Mouse (Mus musculus) heart, postnatal 36 days (tissue): ENCODE data around the gene Grip1. TPM values are rescaled to one million over a fixed set of nuclear protein-coding genes. Genes with fewer than 3 reads are reported as not detected.

Source experiments
- DNase-seq, 2 experiments: peaks; one replicate each; pipeline ENCODE4 v3.0.0; 2021 to 2022
- intact Hi-C: fragments of 180-260 bp; cut with DNase I; formaldehyde crosslinking; loops from one replicate; pipeline ENCODE4 v1.15.1; 2025
- total RNA-seq, 2 experiments: library from RNA; stranded (reverse); gene quantifications; 2 replicates each; pipeline ENCODE4 v1.2.3; 2021

Gene Grip1
- total RNA-seq, 2 experiments from 2014 or later = 0.42 to 0.43 TPM

DNA sequence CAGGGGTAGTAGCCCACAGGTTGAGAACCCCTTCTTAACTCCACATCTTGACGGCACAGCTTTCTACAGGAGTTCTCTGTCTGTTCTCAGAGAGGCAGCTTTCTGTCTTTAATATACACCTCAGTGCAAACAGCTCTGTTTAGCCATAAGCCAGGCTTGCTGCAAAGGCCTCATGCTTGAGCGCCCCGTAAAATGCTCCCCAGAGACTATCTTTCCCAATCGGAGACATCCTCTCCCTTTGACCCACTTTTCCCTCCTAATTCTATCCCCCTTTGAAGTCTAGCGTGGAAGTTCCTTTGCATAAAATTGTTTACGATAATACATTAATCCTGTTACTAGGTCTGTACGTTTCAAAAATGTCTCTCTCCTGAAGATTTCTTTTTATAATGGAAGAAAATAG is 102.7 kb downstream of the Grip1 start:
- DNase-seq = no peak
- intact Hi-C loops = no loop called here

DNA sequence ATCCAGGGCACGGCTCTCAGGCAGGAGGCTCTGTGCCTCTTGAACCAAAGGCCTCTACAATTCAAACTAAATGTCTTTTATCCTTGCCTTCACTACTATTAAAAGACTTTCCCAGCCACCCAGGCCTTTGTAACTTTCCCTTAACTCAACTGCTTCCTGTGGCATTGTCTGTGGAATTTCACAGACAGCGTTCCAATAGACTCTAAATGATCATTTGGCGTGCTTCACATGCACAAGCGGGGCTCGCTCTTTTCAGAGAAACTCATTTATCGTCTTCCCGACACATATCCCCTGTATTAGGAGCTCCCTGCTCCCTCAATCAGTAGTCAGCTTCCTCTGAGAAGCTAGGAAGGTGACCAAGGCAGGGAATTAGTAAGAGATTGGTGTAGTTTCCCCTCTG is 104.8 kb downstream of the Grip1 start:
- DNase-seq = no peak
- intact Hi-C loops = no loop called here

- DNase-seq = no peak
- intact Hi-C loops = no loop called here
Measured at GRCm38 (mm10) chr10:119564862-119565261, 111.2 kb downstream of the Grip1 start.

DNA sequence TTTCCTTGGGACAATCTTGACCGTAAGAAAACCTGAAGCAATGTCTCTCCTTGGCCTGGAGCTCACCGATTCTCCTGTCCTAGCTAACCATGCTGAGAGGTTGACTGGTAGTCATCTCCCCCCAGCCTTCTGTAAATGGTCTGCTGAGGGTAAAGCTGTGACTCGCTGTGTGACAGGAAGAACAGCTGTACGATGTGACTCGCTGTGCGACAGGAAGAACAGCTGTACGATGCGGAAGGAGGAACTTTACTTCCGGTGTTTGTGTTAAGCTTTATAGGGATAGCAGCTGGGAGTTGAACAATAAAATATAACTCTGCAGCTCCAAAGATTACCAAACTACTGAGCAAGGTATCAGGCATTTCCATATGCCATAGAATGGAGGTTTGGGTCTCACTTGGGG is 119.5 kb downstream of the Grip1 start:
- DNase-seq = no peak
- intact Hi-C loops = no loop called here

DNA sequence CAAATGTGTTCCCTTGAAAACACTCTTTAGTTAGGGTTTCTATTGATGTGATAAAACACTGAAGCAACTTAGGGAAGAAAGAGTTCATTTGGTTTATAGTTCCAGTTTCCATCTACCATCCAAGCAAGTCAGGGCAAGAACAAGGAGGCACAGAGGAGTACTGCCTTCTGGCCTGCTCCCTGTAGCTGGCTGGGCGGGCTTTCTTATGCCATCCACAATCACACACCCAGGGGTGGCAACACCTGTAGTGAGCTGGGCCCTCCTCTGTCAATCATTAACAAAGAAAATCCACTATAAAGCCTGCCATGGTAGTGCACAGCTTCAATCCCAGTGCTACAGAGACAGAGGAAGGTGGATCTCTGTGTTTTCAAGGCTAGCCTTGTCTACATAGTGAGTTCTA is 122.2 kb downstream of the Grip1 start:
- DNase-seq = no peak
- intact Hi-C loops = no loop called here

DNA sequence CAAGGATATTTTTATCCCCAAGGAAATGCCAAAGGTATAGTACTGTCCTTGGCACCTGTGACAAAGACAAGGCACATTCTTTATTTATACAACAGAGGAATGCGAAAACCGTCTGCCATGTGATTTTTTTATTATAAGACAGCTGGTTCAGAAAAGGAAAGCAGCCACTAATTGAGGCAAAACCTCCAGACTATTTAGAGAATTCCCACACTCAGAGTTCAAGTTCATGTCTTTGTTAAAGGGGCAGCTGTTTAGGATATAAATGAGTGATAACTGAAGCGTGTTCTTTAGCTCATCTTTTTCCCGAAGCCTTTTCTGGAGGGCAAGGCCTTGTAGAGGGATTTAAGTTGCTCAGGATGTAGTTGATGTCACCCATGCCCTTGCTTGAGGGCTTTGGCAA is 126.4 kb downstream of the Grip1 start:
- intact Hi-C loops = no loop called here
- no peak for DNase-seq

- intact Hi-C loops = no loop called here
- DNase-seq = no peak
Measured at GRCm38 (mm10) chr10:119584666-119585065, 131.0 kb downstream of the Grip1 start.

GRCm38 (mm10) chr10:119586976-119587375 is 133.3 kb downstream of the Grip1 start:
- intact Hi-C loops = no loop called here
- DNase-seq = no peak

DNA sequence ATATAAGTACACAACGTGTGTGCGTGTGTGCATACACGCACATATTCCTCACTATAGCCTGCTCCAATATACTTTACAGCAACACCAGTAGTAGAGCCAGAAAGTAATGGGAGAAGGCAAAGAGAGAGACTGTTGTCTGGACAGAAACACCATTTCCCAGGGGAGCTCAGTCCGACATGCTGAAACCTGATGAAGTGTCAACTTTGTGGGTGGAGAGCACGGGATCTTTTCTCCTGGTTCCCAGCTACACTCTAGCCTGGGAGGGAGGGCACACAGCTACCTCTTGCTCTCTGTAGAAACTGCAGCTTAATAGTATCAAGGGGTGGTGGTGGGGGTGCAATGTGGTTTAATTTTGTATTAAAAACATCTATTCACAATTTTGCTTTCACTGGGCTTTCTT is 143.2 kb downstream of the Grip1 start:
- intact Hi-C loops = no loop called here
- no peak for DNase-seq

DNA sequence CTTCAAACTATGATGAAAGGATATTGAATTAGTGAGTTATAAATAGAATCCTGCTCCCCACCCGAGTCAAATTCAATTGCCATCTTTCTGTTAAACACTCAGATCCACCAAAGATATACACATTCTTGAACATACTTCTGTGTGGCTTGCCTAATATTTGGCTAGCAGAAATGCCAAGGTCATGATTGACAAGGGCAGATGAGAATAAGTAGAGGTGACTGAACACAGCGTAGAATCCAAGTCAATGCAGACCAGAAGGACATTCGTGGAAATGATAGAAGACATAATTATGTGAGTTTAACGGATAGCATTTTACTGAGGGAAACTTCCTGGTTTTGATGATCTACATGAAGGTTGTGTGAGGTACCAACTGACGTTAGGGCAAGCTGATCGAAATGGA is 153.9 kb downstream of the Grip1 start:
- no peak for DNase-seq
- intact Hi-C loops = no loop called here

DNA sequence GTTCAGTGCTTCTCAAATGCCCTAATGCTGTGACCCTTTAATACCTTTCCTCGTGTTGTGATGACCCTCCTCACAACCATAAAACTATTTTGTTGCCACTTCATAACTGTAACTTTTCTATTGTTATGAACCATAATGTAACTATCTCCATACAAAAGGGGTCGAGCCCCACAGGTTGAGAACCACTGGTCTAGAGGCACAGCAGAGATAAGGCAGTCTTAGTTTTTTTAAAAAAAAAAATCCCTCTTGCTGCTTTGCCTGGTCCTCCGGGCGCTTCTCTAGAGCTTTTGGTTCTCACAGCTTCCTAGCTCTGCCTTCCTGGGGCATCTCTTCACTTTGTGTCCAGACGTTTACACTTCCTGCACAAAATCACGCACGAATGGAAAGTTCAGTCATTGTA is 155.4 kb downstream of the Grip1 start:
- intact Hi-C loops = no loop called here
- no peak for DNase-seq

GRCm38 (mm10) chr10:119610279-119610895 is 156.8 kb downstream of the Grip1 start:
- DNase-seq = peak in 1 of 2 experiments; percentile 25
- intact Hi-C loops = loop anchor here (1.0 to 5.0 kb wide), 2 partner anchors 235 to 508 kb away; no protein-coding TSS in a partner anchor

DNA sequence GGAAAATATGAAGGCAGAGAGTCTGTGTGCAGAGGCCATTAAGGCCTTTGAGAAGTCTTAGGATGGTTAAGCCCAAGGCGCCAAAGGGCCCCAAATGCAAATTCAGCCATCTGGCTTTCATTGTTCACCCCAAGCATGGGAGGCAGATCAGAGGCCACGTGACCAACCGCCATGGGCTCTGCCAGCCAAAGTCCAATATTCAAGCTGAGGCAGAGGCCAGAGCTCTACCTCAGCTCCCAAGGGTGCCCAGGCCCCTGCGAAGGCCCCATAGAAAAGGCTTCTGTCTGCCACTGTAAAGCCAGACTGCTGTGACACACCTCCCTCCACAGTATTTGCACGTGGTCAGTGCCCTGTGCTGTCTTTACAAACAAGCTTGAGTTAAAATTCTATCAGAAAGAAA is 158.4 kb downstream of the Grip1 start:
- intact Hi-C loops = loop anchor here (5.0 kb wide), 1 partner anchor 510 kb away; no protein-coding TSS in a partner anchor
- no peak for DNase-seq

DNA sequence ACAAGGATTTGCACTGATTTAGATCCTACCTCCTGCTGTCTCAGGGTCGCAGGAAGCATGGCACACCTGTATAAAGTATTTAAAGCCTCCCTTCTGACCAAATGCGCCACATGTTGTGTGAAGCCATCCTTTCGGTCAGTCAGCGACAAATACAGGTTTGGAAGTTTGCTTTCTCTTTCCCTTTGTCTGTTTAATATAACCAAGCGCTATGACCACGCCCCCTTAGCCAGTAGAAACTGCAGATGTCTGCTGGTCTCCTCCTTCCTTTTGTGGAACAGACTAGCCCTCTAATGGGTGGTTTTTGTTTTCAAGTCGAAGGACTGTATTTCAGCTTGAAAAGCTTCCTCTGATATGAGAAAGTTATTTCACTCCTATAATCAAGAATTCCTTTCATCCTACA is 161.1 kb downstream of the Grip1 start:
- peak in 1 of 2 experiments; percentile 6 for DNase-seq
- intact Hi-C loops = loop anchor here (5.0 kb wide), 1 partner anchor 512 kb away; no protein-coding TSS in a partner anchor

GRCm38 (mm10) chr10:119615240-119615885 is 161.7 kb downstream of the Grip1 start:
- peak; percentile 57 to 78 for DNase-seq
- intact Hi-C loops = no loop called here

- DNase-seq = no peak
- intact Hi-C loops = no loop called here
Measured at GRCm38 (mm10) chr10:119616078-119616477, 162.4 kb downstream of the Grip1 start.

- DNase-seq = no peak
- intact Hi-C loops = no loop called here
Measured at GRCm38 (mm10) chr10:119628656-119629055, 175.0 kb downstream of the Grip1 start.

GRCm38 (mm10) chr10:119630401-119630800 is 176.8 kb downstream of the Grip1 start:
- DNase-seq = no peak
- intact Hi-C loops = no loop called here

DNA sequence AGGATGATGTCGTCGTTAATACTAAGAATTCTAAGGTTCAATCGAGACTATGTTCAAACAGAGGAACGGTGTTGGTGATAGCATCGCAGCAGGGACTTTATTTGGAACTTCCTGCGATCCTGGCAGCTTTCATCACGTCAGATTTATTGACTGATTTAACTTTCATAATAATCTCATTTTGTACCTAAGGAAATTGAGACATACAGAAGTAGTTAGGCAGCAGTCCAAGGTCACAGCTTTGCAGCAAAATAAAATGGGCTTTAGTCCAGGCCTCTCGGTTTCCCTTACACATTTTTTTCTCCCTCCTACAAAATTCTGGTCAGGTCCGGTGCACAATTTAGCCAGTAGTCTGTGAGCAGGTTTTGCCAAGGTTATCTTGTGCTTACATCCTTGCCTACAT is 178.3 kb downstream of the Grip1 start:
- no peak for DNase-seq
- intact Hi-C loops = no loop called here

GRCm38 (mm10) chr10:119634544-119634943 is 180.9 kb downstream of the Grip1 start:
- no peak for DNase-seq
- intact Hi-C loops = no loop called here

- no peak for DNase-seq
- intact Hi-C loops = no loop called here
Measured at GRCm38 (mm10) chr10:119640534-119640933, 186.9 kb downstream of the Grip1 start.

DNA sequence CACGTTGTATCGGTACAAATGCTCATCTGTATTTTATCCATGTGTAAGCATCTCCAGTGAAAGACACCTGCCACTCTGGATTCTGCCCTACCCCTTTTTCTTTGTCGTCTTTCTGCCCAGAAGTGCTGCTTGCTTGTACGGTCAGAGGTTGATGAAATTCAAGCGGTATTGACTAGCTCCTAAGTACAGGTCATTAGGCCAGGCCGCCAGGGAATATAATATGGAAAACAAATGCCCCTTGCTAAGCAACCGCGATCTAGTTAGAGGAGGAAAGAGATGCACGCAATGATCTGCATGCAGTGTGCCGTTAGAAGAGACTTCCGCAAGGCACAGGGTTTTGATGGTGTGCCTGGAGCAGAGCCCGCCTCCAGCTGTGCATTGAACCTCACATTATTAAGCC is 187.4 kb downstream of the Grip1 start:
- intact Hi-C loops = no loop called here
- no peak for DNase-seq
